Mouse (Mus musculus): ENCODE data around the gene Lrrc56. TPM values are rescaled to one million over a fixed set of nuclear protein-coding genes. Genes with fewer than 3 reads are reported as not detected.

Gene Lrrc56
- total and polyA plus RNA-seq, 3 experiments, result 0.46 to 1.4 (median 0.93) TPM

GRCm38 (mm10) chr7:141146043-141146595, 47.8 kb upstream of the Lrrc56 start:
- DNase-seq (ENCODE audit: extremely low read depth), result no peak

GRCm38 (mm10) chr7:141147044-141147443, 46.9 kb upstream of the Lrrc56 start:
- dilution Hi-C loops (cut with MboI; ENCODE audit: extremely low pct_ligation_motif_present, extremely low pct_unique_long_range_greater_than_20kb, low sequenced_read_pairs), result no loop called here
- no peaks in the 10 kb centered on the region for H3K27me3 ChIP-seq (replicated peaks)
- H3K4me1 ChIP-seq (ENCODE audit: control insufficient read depth in 1 of 2, insufficient read depth in 2 of 2), result peaks cover 2 to 11% of the 10 kb centered on the region in 2 experiments; a peak in 1 of 4 replicates
- H3K4me3 ChIP-seq (replicated peaks in 1 of 3; ENCODE audit: low read depth in 2 of 3, low read length in 2 of 3, poor library complexity in 1 of 3), result no peak overlapping the region
- in situ Hi-C loops (cut with MboI; ENCODE audit: low pct_ligation_motif_present, low pct_unique_long_range_greater_than_20kb, low sequenced_read_pairs), result no loop called here
- no peak for DNase-seq (ENCODE audit: extremely low read depth)
- H3K36me3 ChIP-seq (replicated peaks in 1 of 2; ENCODE audit: control insufficient read depth in 1 of 2, insufficient read depth in 1 of 2, low read length in 1 of 2), result peaks cover 29 to 82% of the 10 kb centered on the region in 2 experiments
- H3K79me2 ChIP-seq (replicated peaks; ENCODE audit: control insufficient read depth, extremely low read depth, insufficient read depth, poor library complexity, severe bottlenecking), result no peaks in the 10 kb centered on the region
- TF ChIP-seq NELFE (IDR thresholded peaks at IDR 0.05; ENCODE audit: low read depth, low read length) (no peak), SIN3A (IDR thresholded peaks at IDR 0.05; ENCODE audit: low read length) (no peak), RCOR1 (conservative IDR thresholded peaks at IDR 0.05; ENCODE audit: low read depth, low read length) (no peak), POLR2A (IDR thresholded peaks at IDR 0.05; ENCODE audit: low read depth, low read length) (no peak), JUND (conservative IDR thresholded peaks at IDR 0.05; ENCODE audit: low read depth, low read length) (no peak), GABPA (IDR thresholded peaks at IDR 0.05; ENCODE audit: insufficient replicate concordance, low read depth, low read length) (no peak), EP300 (IDR thresholded peaks at IDR 0.05; ENCODE audit: low read length) (no peak), MYC (IDR thresholded peaks at IDR 0.05; ENCODE audit: low read depth, low read length) (no peak), ZMIZ1 (IDR thresholded peaks at IDR 0.05; ENCODE audit: low read depth, low read length) (no peak), E2F4 (IDR thresholded peaks at IDR 0.05; ENCODE audit: insufficient replicate concordance, low read depth, low read length) (no peak), USF2 (conservative IDR thresholded peaks at IDR 0.05; ENCODE audit: low read depth, low read length) (no peak), PAX5 (IDR thresholded peaks at IDR 0.05; ENCODE audit: low read length) (no peak), HCFC1 (IDR thresholded peaks at IDR 0.05; ENCODE audit: low read depth, low read length) (no peak)
- no peak overlapping the region for H3K27ac ChIP-seq (ENCODE audit: insufficient read depth, low read depth)
- H3K9me3 ChIP-seq (replicated peaks; ENCODE audit: low read length), result no peaks in the 10 kb centered on the region
- no peak overlapping the region for H3K4me2 ChIP-seq (ENCODE audit: insufficient read depth, low read depth, poor library complexity, severe bottlenecking)
- no peak overlapping the region for H3K9ac ChIP-seq (ENCODE audit: insufficient read depth, low read depth)

More at GRCm38 (mm10) chr7:141146043-141146595, 47.8 kb upstream of the Lrrc56 start:
- Histone ChIP-seq H3K9ac (ENCODE audit: insufficient read depth, low read depth) (no peak overlapping the region), H3K4me3 (replicated peaks in 1 of 3; ENCODE audit: low read depth in 2 of 3, low read length in 2 of 3, poor library complexity in 1 of 3) (no peak overlapping the region), H3K9me3 (replicated peaks; ENCODE audit: low read length) (no peaks in the 10 kb centered on the region), H3K27ac (ENCODE audit: insufficient read depth, low read depth) (no peak overlapping the region), H3K4me2 (ENCODE audit: insufficient read depth, low read depth, poor library complexity, severe bottlenecking) (no peak overlapping the region), H3K27me3 (replicated peaks) (no peaks in the 10 kb centered on the region), H3K36me3 (replicated peaks in 1 of 2; ENCODE audit: control insufficient read depth in 1 of 2, insufficient read depth in 1 of 2, low read length in 1 of 2) (peaks cover 21 to 78% of the 10 kb centered on the region in 2 experiments), H3K79me2 (replicated peaks; ENCODE audit: control insufficient read depth, extremely low read depth, insufficient read depth, poor library complexity, severe bottlenecking) (no peaks in the 10 kb centered on the region), H3K4me1 (ENCODE audit: control insufficient read depth in 1 of 2, insufficient read depth in 2 of 2) (peaks cover 2 to 7% of the 10 kb centered on the region in 2 experiments; a peak in 1 of 4 replicates)
- in situ Hi-C loops (cut with MboI; ENCODE audit: low pct_ligation_motif_present, low pct_unique_long_range_greater_than_20kb, low sequenced_read_pairs) (no loop called here), dilution Hi-C loops (cut with MboI; ENCODE audit: extremely low pct_ligation_motif_present, extremely low pct_unique_long_range_greater_than_20kb, low sequenced_read_pairs) (no loop called here)
- no peak for TF ChIP-seq ZNF384 (IDR thresholded peaks at IDR 0.05; ENCODE audit: low read depth, low read length)
- no peak for TF ChIP-seq ZC3H11A (IDR thresholded peaks at IDR 0.05; ENCODE audit: low read depth, low read length)
- TF ChIP-seq MXI1 (IDR thresholded peaks at IDR 0.05; ENCODE audit: low read depth, low read length), result no peak
- TF ChIP-seq POLR2AphosphoS2 (IDR thresholded peaks at IDR 0.05; ENCODE audit: low read depth, low read length), result no peak
- no peak for TF ChIP-seq CHD2 (IDR thresholded peaks at IDR 0.05; ENCODE audit: low read length)
- no peak for TF ChIP-seq MAZ (IDR thresholded peaks at IDR 0.05; ENCODE audit: low read depth, low read length)
- TF ChIP-seq ETS1 (conservative IDR thresholded peaks at IDR 0.05; ENCODE audit: low read depth, low read length), result no peak
- no peak for TF ChIP-seq MEF2A (IDR thresholded peaks at IDR 0.05; ENCODE audit: borderline replicate concordance, low read depth, low read length)
- no peak for TF ChIP-seq BHLHE40 (IDR thresholded peaks at IDR 0.05; ENCODE audit: low read depth, low read length)
- no peak for TF ChIP-seq SIN3A (IDR thresholded peaks at IDR 0.05; ENCODE audit: low read length)
- no peak for TF ChIP-seq CTCF (conservative IDR thresholded peaks at IDR 0.05 in 1 of 2, IDR thresholded peaks at IDR 0.05 in 1 of 2; ENCODE audit: low read depth in 2 of 2, low read length in 2 of 2)
- no peak for TF ChIP-seq POLR2A (IDR thresholded peaks at IDR 0.05; ENCODE audit: low read depth, low read length)
- TF ChIP-seq EP300 (IDR thresholded peaks at IDR 0.05; ENCODE audit: low read length), result no peak
- no peak for TF ChIP-seq HCFC1 (IDR thresholded peaks at IDR 0.05; ENCODE audit: low read depth, low read length)
- no peak for TF ChIP-seq RAD21 (IDR thresholded peaks at IDR 0.05; ENCODE audit: low read depth, low read length)
- TF ChIP-seq GABPA (IDR thresholded peaks at IDR 0.05; ENCODE audit: insufficient replicate concordance, low read depth, low read length), result no peak
- no peak for TF ChIP-seq JUND (conservative IDR thresholded peaks at IDR 0.05; ENCODE audit: low read depth, low read length)
- no peak for TF ChIP-seq NELFE (IDR thresholded peaks at IDR 0.05; ENCODE audit: low read depth, low read length)
- TF ChIP-seq NRF1 (IDR thresholded peaks at IDR 0.05; ENCODE audit: low read depth, low read length), result no peak
- TF ChIP-seq RCOR1 (conservative IDR thresholded peaks at IDR 0.05; ENCODE audit: low read depth, low read length), result no peak

All from CH12.LX (cell line).